Mouse (Mus musculus) activated CD4-positive, CD25-positive, alpha-beta regulatory T cell, adult 4 months (primary cell): ENCODE measurements around the gene Iars. TPM values are rescaled to one million over a fixed set of nuclear protein-coding genes. Genes with fewer than 3 reads are reported as not detected.
"Not testable (repeated sequence)": the region's sequence is repeated elsewhere in the genome, so short reads cannot be mapped to it uniquely, and the experiment has no call there.

Source experiments
- ATAC-seq: one replicate; pipeline ENCODE4 v1.8.0; 2017
- polyA plus RNA-seq, 2 experiments: library from polyadenylated mRNA; unstranded; fragments of 100-300 nt; shearing (Covaris generic); gene quantifications; one replicate each; pipeline ENCODE4 v1.2.1; 2017

Iars gene
- polyA plus RNA-seq, 2 experiments from 2014 or later: 36.3 to 36.4 TPM

DNA sequence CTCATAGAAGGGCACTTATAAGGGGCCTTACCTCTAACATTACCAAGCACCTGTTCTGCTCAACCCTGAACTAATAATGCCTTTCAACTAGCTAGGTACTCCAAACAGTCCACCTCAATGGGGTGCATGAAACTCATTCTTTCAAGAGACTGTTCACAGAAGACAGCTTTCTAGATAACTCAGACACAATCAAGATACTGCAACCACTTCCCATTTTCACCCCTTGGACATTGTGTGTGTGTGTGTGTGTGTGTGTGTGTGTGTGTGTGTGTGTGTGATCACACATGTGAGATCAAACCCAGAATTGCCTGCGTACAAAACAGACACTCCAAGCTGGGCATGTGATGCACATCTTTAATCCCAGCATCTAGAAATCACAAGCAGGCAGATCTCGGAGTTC lies 56.1 kb downstream of the Iars start:
- ATAC-seq: no peak

DNA sequence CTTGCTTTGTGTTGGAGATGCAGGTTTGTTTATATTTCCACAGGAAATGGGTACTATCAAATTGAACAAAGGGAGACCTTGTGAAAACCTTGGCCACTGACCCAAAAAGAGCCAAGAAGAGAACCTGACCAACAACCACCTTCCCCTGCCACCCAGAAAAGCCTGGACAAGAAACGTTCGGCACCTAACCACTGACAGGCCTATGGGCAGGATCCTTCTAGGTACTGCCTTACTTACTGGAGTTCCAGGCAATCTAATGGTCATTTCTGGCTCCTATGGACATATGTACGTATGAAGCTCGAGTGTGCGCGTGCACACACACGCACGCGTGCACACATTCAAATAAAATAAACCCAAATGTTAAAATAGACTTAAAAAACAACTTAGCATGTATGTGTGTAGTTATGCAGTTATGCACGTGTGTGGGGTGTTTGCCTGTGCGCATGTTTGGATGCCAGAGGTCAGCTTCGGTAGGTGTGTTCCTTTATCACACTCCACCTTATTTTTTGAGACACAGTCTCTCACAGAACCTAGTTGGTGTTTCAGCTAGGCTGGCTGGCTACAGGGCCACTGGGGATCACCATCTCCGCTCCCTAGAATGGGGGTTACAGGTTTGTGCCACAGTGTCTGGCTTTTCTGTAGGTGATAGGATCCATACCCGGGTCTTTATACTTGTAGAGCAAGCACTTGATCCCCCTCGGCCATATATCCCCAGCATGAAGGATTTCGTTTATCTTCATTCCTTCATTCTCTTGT lies 59.6 kb downstream of the Iars start:
- no peak for ATAC-seq

DNA sequence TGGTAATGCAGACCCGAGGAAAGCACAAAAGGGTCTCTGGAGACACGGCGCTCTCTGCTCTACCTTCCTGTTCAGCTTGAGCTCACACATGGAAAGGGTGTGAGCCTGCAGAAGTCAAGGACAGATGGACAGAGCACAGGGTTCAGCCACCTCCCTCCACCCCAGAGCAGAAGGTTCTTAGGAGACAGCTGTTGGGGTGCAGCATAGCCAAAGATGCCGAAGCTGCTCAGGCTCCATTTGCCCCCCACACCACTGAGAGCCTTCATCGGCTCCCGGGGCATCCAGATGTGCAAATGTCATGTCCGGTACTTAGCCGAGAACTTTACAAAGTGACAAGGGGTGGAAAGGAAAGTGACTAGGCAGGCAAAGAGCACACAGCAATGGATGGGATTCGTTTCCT lies 74.7 kb downstream of the Iars start:
- ATAC-seq: no peak

DNA sequence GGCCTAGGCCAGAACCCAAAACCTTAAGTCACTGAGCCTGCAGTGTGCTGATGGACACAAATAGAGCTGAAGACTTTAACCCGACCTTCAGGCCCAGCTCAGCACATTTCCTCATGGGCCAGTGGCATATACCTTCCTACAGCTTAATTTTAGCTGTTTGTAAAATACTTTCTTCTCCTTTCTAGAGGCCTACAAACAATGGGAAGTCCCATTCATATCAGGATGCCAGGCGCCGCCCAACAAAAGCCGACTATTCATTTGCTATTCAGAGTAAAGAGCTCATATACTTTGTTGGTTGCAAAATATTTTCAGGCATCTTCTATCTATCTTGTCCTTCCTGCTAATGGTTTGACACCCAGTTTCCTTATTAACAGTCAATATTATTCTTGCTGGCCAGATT lies 76.1 kb downstream of the Iars start:
- no peak for ATAC-seq

DNA sequence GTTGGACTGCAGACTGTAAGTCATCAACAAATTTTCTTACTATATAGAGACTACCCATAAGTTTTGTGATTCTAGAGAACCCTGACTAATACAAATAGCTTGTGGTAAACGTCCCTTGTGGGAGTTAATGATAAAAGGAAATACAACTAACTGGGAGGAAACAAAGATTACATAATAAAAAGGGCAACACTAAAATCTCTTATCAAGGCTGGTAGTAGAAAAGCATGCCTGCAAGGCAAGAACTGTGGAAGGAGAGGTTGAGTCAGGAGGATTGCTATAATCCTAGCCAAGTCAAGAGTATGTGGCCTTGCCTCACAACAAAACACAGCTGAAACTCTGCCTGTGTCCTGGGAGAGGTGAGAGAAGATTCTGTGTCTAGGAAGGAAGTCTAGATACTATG lies 78.8 kb downstream of the Iars start:
- ATAC-seq: no peak

DNA sequence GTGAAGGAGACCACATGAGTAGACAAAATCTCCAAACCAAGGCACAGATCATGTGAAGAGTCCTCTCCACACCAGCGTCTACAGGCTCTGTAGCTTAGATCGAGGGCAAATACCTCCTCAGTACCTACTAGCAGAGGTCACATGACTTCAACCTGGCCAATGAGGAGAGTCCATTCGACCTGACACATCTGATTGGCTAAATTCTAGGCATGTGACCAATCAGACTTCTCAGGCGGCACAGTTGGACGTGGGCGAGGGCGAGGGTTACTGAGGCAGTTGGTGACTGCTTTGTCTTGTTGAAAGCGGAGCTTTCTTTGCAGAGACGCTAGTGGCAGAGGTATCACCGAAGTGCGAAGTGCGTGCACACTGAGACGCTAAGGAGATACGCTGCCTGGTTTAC lies 80.3 kb downstream of the Iars start:
- no peak for ATAC-seq

DNA sequence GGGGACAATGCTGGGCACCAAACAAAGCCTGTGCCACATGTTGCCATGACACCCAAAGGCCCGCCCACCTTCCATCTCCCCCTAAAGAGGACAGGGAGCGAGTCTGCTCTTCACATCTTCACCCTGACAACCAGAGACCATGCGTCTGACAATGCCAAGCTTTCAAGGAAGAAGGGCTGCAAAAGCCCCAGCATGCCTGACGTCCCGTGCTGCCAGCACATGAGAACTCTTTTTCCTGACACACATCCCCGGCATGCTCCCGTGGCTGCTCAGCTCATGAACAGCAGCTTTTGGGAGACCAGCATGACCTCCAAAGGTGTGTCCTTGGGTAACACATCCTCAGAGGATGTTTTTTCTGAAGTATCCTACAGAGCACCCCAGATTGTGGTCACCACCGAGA lies 83.4 kb downstream of the Iars start:
- no peak for ATAC-seq

DNA sequence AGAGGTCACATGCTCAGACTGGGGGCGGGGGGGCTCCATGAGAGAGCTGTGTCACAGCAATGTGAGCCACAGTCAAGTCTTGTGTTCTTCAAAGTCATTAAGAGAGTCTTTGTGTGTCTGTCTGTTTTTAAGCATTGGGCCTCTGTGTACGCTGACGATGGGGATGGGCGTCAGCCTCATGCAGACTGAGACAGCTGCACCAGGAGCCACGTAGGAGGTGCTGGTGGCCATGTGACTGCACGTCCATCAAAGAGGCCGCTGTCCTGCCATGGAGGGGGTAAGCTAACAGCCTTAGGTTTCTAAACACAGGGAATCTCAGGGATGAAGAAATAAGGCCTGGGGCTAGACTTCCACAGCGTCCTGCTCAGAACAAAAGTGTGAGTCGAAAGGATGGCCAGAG lies 84.4 kb downstream of the Iars start:
- no peak for ATAC-seq

DNA sequence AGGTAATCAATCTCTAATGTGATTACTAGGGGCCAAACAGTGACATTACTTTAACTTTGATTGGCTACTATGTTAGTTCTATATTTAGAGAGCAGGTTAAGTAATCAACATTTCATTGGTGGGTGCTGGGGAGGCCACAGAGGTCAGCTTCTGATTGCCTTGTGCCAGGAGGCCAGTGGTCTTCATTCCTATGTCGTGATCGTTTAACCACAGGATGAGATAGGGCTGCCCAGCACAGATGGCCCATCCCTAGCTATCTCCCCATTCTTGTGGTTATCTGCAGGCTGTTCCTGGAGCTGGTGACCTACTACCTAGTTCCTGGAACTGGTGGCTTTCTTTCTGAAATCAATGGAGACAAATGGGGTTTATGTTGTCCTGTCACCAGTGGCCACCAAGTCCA lies 86.1 kb downstream of the Iars start:
- no peak for ATAC-seq

DNA sequence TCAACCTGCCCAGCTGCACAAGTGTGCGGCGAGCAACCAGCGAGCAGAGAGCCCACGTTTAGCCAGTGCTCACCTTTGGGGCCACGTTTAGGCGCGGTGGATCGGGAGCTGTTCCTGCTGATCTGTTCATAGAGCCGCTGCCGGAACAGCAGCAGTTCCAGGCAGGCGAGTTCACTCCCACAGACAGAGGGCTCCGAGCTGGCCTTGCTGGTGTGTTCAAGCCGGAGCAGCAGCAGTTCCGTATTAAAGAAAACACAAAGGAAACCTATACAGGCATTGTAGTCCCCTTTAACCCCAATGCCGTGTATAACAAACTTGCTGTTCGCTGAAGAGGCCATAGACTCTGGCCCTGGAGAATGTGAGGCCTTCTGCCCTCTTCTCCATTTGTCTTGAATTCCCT lies 87.2 kb downstream of the Iars start:
- ATAC-seq: no peak

DNA sequence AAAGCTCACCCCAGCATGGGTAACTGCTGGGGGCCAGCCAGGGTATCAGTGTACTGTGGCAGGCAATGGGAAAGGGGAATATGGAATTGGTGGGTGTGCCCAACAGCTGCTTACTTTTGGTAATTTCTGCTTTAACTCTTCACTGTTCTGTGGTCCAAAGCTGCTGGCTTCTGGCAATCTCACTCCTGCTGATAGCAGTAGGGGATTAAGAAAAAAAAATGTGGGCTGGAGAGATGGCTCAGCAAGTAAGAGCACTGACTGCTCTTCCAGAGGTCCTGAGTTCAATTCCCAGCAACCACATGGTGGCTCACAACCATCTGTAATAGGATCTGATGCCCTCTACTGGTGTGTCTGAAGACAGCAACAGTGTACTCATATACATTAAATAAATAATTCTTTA lies 89.6 kb downstream of the Iars start:
- ATAC-seq: not testable (repeated sequence)

Other genes with a start within 250 kb of the Iars start
- gene Tes3-ps, start 188.8 kb upstream of the Iars start, polyA plus RNA-seq: 1 to 10 TPM; 6.6 to 7.3 TPM
- under 1 TPM; 0.08 to 0.26 TPM for gene Ecm2, start 177.3 kb upstream of the Iars start, polyA plus RNA-seq
- under 1 TPM; 0.27 to 0.46 TPM for gene Aspn, start 137.7 kb upstream of the Iars start, polyA plus RNA-seq
- gene Omd, start 99.6 kb upstream of the Iars start, polyA plus RNA-seq: under 1 TPM; 0.41 to 0.65 TPM
- under 1 TPM in 1 of 2 experiments, not detected in 1; 0.29 TPM for gene Ogn, start 74.1 kb upstream of the Iars start, polyA plus RNA-seq
- 10 to 100 TPM in 1 of 2 experiments, 1 to 10 TPM in 1; 8.9 to 10.0 TPM for gene Cenpp, start 29.3 kb upstream of the Iars start, polyA plus RNA-seq
- 10 to 100 TPM; 40.7 to 42.2 TPM for gene Nol8, start 29.0 kb upstream of the Iars start, polyA plus RNA-seq
- not detected for gene Gm30302, start 116.9 kb downstream of the Iars start, polyA plus RNA-seq